Mouse (Mus musculus) spleen, adult 2 months (tissue): ENCODE results near the gene Psmb1.
"Not testable (repeated sequence)": the region's sequence is repeated elsewhere in the genome, so short reads cannot be mapped to it uniquely, and the experiment has no call there.

Source experiments
- CTCF ChIP-seq: fragments of 200-500 bp; IDR thresholded peaks from 2 replicates; pipeline ENCODE4 v1.5.1; 2011; ENCODE audit warnings: mild to moderate bottlenecking, inconsistent platforms; ENCODE audit not compliant: insufficient read depth, insufficient read length, insufficient replicate concordance; ENCODE audit errors: extremely low read depth
- POLR2A ChIP-seq: fragments of 200-500 bp; IDR thresholded peaks from 2 replicates; pipeline ENCODE4 v1.6.1; 2011; ENCODE audit warnings: low read depth, low read length, inconsistent platforms

DNA sequence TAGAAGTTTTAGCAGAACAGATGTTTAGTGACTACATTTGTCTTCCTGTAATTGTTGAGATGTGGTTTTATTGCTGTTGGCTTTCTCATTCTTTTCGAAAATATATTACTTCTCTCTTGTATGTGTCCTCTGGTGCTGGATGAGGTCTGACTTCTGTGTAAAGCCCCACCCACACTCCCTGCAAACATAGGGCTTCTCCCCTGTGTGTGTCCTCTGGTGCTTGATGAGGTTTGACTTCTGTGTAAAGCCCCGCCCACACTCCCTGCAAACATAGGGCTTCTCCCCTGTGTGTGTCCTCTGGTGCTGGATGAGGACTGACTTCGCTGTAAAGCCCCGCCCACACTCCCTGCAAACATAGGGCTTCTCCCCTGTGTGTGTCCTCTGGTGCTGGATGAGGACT lies 44.3 kb upstream of the Psmb1 start:
- TF ChIP-seq CTCF, POLR2A: not testable (repeated sequence)
